In genomic region chr4:127327749-127328148, GRCm38 (mm10) we compare ENCODE assay signal across 28 mouse cellular contexts. TPM values are rescaled to one million over a fixed set of nuclear protein-coding genes. Genes with fewer than 3 reads are reported as not detected.
A peak's percentile ranks its signal among the peaks of the same experiment; 100 is the strongest.
DNase-seq lines count a peak whose midpoint lies in the region; ATAC-seq and TF ChIP-seq lines count a peak whose summit lies in the region.
"Had no signal": no experiment of that assay in that cellular context is flagged by ENCODE, and none has a peak within 500 bp of the region (broad histone marks: within the 10 kb centered on the region; RNA-seq: fewer than 3 reads in every experiment).

No protein-coding gene starts in this region.

- peak overlapping the region; percentile 31 to 68; a peak in 2 of 4 replicates for H3K4me3 ChIP-seq in ES-E14 (ENCODE audit: insufficient read depth in 1 of 2, low read depth in 1 of 2, low read length in 2 of 2, poor library complexity in 1 of 2, severe bottlenecking in 1 of 2)
- H3K4me3 ChIP-seq in small intestine, adult 2 months (ENCODE audit: low read depth, low read length) = no peak overlapping the region
- H3K4me3 ChIP-seq: forebrain, embryonic 12.5 days; heart, embryonic 15.5 days; hindbrain, embryonic 15.5 days; limb, embryonic 15.5 days; neural tube, embryonic 15.5 days had no signal

- peaks cover 7 to 25% of the 10 kb centered on the region in 2 experiments; a peak in 3 of 4 replicates for H3K4me1 ChIP-seq in ES-E14 (ENCODE audit: control insufficient read depth in 2 of 2, insufficient read depth in 2 of 2, low read length in 2 of 2, poor library complexity in 1 of 2)
- peaks cover 32% of the 10 kb centered on the region for H3K4me1 ChIP-seq in small intestine, adult 2 months (ENCODE audit: control insufficient read depth, insufficient read depth, insufficient read length, low read length)

- peak overlapping the region; percentile 75; the same call in 1 of the 2 replicates for H3K9ac ChIP-seq in ES-E14 (ENCODE audit: insufficient read depth, low read depth, low read length, poor library complexity, severe bottlenecking)
- H3K9ac ChIP-seq: forebrain, embryonic 12.5 days; heart, embryonic 15.5 days; hindbrain, embryonic 15.5 days; limb, embryonic 15.5 days; liver, embryonic 14.5 days; lung, embryonic 14.5 days; neural tube, embryonic 15.5 days had no signal

- H3K9me3 ChIP-seq in ES-E14 (ENCODE audit: control insufficient read depth, insufficient read depth, low read depth, low read length) = no peaks in the 10 kb centered on the region
- H3K9me3 ChIP-seq: forebrain, embryonic 12.5 days; heart, embryonic 15.5 days; hindbrain, embryonic 15.5 days; limb, embryonic 15.5 days; neural tube, embryonic 15.5 days had no signal

- peak overlapping the region; percentile 37; the same call in 1 of the 2 replicates for H3K27ac ChIP-seq in ES-E14 (ENCODE audit: insufficient read depth, low read depth, low read length, poor library complexity, severe bottlenecking)
- peak overlapping the region; percentile 52 for H3K27ac ChIP-seq in small intestine, adult 2 months (ENCODE audit: insufficient read depth, low read depth, low read length)
- H3K27ac ChIP-seq: forebrain, embryonic 12.5 days; heart, embryonic 15.5 days; hindbrain, embryonic 15.5 days; limb, embryonic 15.5 days; liver, embryonic 14.5 days; neural tube, embryonic 15.5 days had no signal

- peak; percentile 19 for DNase-seq in A20 (ENCODE audit: low read depth, low spot score)
- no peak for DNase-seq in ES-E14 (ENCODE audit: low read depth, low spot score)
- no peak for DNase-seq in gastrocnemius, postnatal 10 days
- no peak for DNase-seq in urinary bladder, postnatal 14 days (ENCODE audit: low spot score)
- DNase-seq in urinary bladder, postnatal 36 days (ENCODE audit: low spot score in 2 of 2) = no peak
- DNase-seq: adrenal gland, postnatal 25 days; cerebellum, postnatal 10 days; gastrocnemius, postnatal 36 days; heart, postnatal 36 days; layer of hippocampus, adult 9-11 months; left cerebral cortex, postnatal 4 days; lung, embryonic 14.5 days; lung, postnatal 36 days had no signal

- H3K27me3 ChIP-seq in small intestine, adult 2 months (ENCODE audit: control insufficient read depth, insufficient read depth, low read length) = no peaks in the 10 kb centered on the region

- TF ChIP-seq CTCF in small intestine, adult 2 months (IDR thresholded peaks at IDR 0.05; ENCODE audit: extremely low read depth, insufficient read length, insufficient replicate concordance, low read depth, low read length) = no peak

- in situ Hi-C loops in ES-E14 (cut with MboI; ENCODE audit: low sequenced_read_pairs in 2 of 2, unreplicated experiment in 2 of 2) = no loop called here

- H3K36me3 ChIP-seq in ES-E14 (ENCODE audit: control insufficient read depth, insufficient read depth, low read length, poor library complexity, severe bottlenecking) = peaks cover 23% of the 10 kb centered on the region
- peaks cover 2% of the 10 kb centered on the region; the same call in 1 of the 2 replicates for H3K36me3 ChIP-seq in small intestine, adult 2 months (ENCODE audit: control insufficient read depth, insufficient read depth, low read length)
- H3K36me3 ChIP-seq: forebrain, embryonic 12.5 days; heart, embryonic 15.5 days; hindbrain, embryonic 15.5 days; limb, embryonic 15.5 days; neural tube, embryonic 15.5 days had no signal

- TF ChIP-seq POLR2A in small intestine, adult 2 months (IDR thresholded peaks at IDR 0.05; ENCODE audit: low read depth, low read length) = no peak

- WGBS in small intestine, adult 2 months = 37% methylated on average over 6 of the region's 6 CpGs

- peak; percentile 72 for ATAC-seq in granulocyte monocyte progenitor cell, adult 5-6 weeks (replicated peaks; ENCODE audit: poor library complexity, severe bottlenecking)
- ATAC-seq: activated CD4-positive, CD25-positive, alpha-beta regulatory T cell, adult 4 months; CD4-positive, CD25-positive, alpha-beta regulatory T cell, adult 4 months; midbrain, embryonic 16.5 days had no signal

TF ChIP-seq in ES-E14, 5 proteins besides CTCF, POLR2A, EP300 and RAD21:
- no peak for TF ChIP-seq ZNF384 (IDR thresholded peaks at IDR 0.05; ENCODE audit: low read depth, low read length)
TF ChIP-seq in ES-E14: peak in this region for 0.

RNA-seq across cellular contexts. Expression of gene Gjb3, which starts 2.9 kb away (rescaled TPM):
- total RNA-seq in ES-E14 (2012; rRNA removed) = 80.5 and 158 TPM in 2 replicates
- total RNA-seq in granulocyte monocyte progenitor cell, adult 5-6 weeks (2014; fragmentation: Nextera tagmentation) = not detected in 2 replicates
- 0.69 and 0.82 TPM in 2 replicates for total RNA-seq in granulocyte monocyte progenitor cell, adult 5-6 weeks (2017)
- polyA plus RNA-seq in small intestine, adult 2 months (2012; rRNA removed) = 3.5 and 21.3 TPM in 2 replicates
- not detected for total RNA-seq in gastrocnemius, postnatal 10 days (2021)
- total RNA-seq: adrenal gland, postnatal 25 days; gastrocnemius, postnatal 36 days; left cerebral cortex, adult 8-10 months; MEL had no signal
- polyA plus RNA-seq: activated CD4-positive, CD25-positive, alpha-beta regulatory T cell, adult 4 months; neural tube, embryonic 15.5 days had no signal

RNA-seq across cellular contexts. Expression of gene Gja4, which starts 13.9 kb away (rescaled TPM):
- 2.0 and 3.0 TPM in 2 replicates for total RNA-seq in ES-E14 (2012; rRNA removed)
- not detected in 2 replicates for total RNA-seq in granulocyte monocyte progenitor cell, adult 5-6 weeks (2014; fragmentation: Nextera tagmentation)
- not detected in 2 replicates for total RNA-seq in granulocyte monocyte progenitor cell, adult 5-6 weeks (2017)
- polyA plus RNA-seq in small intestine, adult 2 months (2012; rRNA removed) = 5.1 and 7.0 TPM in 2 replicates
- 10 to 100 TPM; 12.7 to 16.1 TPM for total RNA-seq in gastrocnemius, postnatal 10 days (2021)
- total RNA-seq: MEL had no signal
- polyA plus RNA-seq: activated CD4-positive, CD25-positive, alpha-beta regulatory T cell, adult 4 months; CD4-positive, CD25-positive, alpha-beta regulatory T cell, adult 4 months had no signal

RNA-seq across cellular contexts. Expression of gene Gjb4, which starts 26.1 kb away (rescaled TPM):
- total RNA-seq in ES-E14 (2012; rRNA removed) = 1.6 and 4.5 TPM in 2 replicates
- total RNA-seq in granulocyte monocyte progenitor cell, adult 5-6 weeks (2014; fragmentation: Nextera tagmentation) = not detected in 2 replicates
- total RNA-seq in granulocyte monocyte progenitor cell, adult 5-6 weeks (2017) = not detected in 2 replicates
- polyA plus RNA-seq in small intestine, adult 2 months (2012; rRNA removed) = 0.18 and 0.53 TPM in 2 replicates
- not detected for total RNA-seq in gastrocnemius, postnatal 10 days (2021)
- total RNA-seq: adrenal gland, postnatal 25 days; gastrocnemius, postnatal 36 days; heart, postnatal 36 days; left cerebral cortex, adult 8-10 months; left cerebral cortex, postnatal 4 days; MEL had no signal
- polyA plus RNA-seq: activated CD4-positive, CD25-positive, alpha-beta regulatory T cell, adult 4 months; CD4-positive, CD25-positive, alpha-beta regulatory T cell, adult 4 months; forebrain, embryonic 12.5 days; heart, embryonic 15.5 days; hindbrain, embryonic 15.5 days; intestine, embryonic 14.5 days; liver, embryonic 14.5 days; lung, embryonic 14.5 days; neural tube, embryonic 15.5 days; thymus, postnatal 0 days had no signal

RNA-seq across cellular contexts. Expression of gene Gjb5, which starts 30.2 kb away (rescaled TPM):
- total RNA-seq in ES-E14 (2012; rRNA removed) = 27.1 and 60.6 TPM in 2 replicates
- not detected in 2 replicates for total RNA-seq in granulocyte monocyte progenitor cell, adult 5-6 weeks (2014; fragmentation: Nextera tagmentation)
- total RNA-seq in granulocyte monocyte progenitor cell, adult 5-6 weeks (2017) = not detected in 2 replicates
- 0.10 and 0.23 TPM in 2 replicates for polyA plus RNA-seq in small intestine, adult 2 months (2012; rRNA removed)
- under 1 TPM; 0.26 to 0.38 TPM for total RNA-seq in gastrocnemius, postnatal 10 days (2021)
- total RNA-seq: adrenal gland, postnatal 25 days; left cerebral cortex, adult 8-10 months; MEL had no signal
- polyA plus RNA-seq: activated CD4-positive, CD25-positive, alpha-beta regulatory T cell, adult 4 months; CD4-positive, CD25-positive, alpha-beta regulatory T cell, adult 4 months; forebrain, embryonic 12.5 days had no signal

Comparison
In these comparisons a context has a peak if more than half of its experiments do, and no peak if none do; other contexts are left out.
1. RNA of gene Gjb3, which starts 2.9 kb away (total RNA-seq): 80.5 to 158 TPM in ES-E14; 0.69 to 0.82 TPM in granulocyte monocyte progenitor cell, adult 5-6 weeks and not detected in gastrocnemius, postnatal 10 days; every median in the first group is over 10 times any median in the second.